Mouse (Mus musculus): ENCODE results near the gene Selenok. TPM values are rescaled to one million over a fixed set of nuclear protein-coding genes. Genes with fewer than 3 reads are reported as not detected.

Selenok gene
- total RNA-seq (2021), result 100 to 1,000 TPM; 125 to 148 TPM
- long read RNA-seq, experiment 1, transcript Selenok-201 (5 exons, 1,678 nt), result major isoform, 180 of 190 reads
- long read RNA-seq, experiment 1, partial matches to known transcripts, result 0 of 190 reads
- long read RNA-seq, experiment 1, other reads (novel, unspliced or antisense), result 10 of 190 reads
- long read RNA-seq, experiment 2, transcript Selenok-201 (5 exons, 1,678 nt), result major isoform, 135 of 139 reads
- long read RNA-seq, experiment 2, partial matches to known transcripts, result 0 of 139 reads
- long read RNA-seq, experiment 2, other reads (novel, unspliced or antisense), result 3 of 139 reads

GRCm38 (mm10) chr14:29968075-29968821 lies at the start of gene Selenok:
Selenok (plus strand) TSS chr14:29968308.
- peak; percentile 88 to 94 for DNase-seq (ENCODE audit: extremely low spot score in 1 of 2, low spot score in 2 of 2)
- Histone ChIP-seq H3K4me3 (peak within 1 kb of the TSS; percentile 73), H3K27ac (peak within 1 kb of the TSS; percentile 98)
- no peak for TF ChIP-seq CTCF (IDR thresholded peaks at IDR 0.05)
- intact Hi-C loops (cut with DNase I), result no loop called here

GRCm38 (mm10) chr14:29928966-29929365 lies 39.1 kb upstream of the Selenok start:
- intact Hi-C loops (cut with DNase I), result no loop called here
- DNase-seq (ENCODE audit: extremely low spot score in 1 of 2, low spot score in 2 of 2), result no peak
- H3K27ac ChIP-seq, result no peak overlapping the region
- no peak for TF ChIP-seq CTCF (IDR thresholded peaks at IDR 0.05)
- no peak overlapping the region for H3K4me3 ChIP-seq

DNA sequence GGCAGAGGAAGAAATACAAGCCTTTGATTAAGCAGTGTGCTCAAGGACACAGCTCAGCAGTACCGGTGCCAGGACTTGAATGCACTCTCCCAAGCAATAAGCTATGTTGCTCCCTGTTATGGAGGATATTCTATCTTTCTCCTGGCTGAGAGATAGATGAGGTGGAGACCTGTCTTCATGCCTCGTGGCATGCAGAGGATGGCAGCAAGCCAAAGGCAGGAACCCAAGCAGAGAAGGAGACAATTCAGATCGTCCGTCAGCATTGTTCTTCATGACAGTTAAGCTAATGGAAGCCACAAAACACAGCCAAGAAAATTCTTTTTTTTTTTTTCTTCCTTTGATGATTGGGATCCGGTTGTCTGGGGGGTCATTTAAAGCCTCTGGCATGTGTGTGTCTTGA lies 32.6 kb upstream of the Selenok start:
- no peak overlapping the region for H3K27ac ChIP-seq
- H3K4me3 ChIP-seq, result no peak overlapping the region
- no peak for TF ChIP-seq CTCF (IDR thresholded peaks at IDR 0.05)
- DNase-seq (ENCODE audit: extremely low spot score in 1 of 2, low spot score in 2 of 2), result no peak
- intact Hi-C loops (cut with DNase I), result loop anchor here (5.0 kb wide), 3 partner anchors 53 to 118 kb away; no protein-coding TSS in a partner anchor

GRCm38 (mm10) chr14:29937466-29937865 lies 30.6 kb upstream of the Selenok start:
- no peak for DNase-seq (ENCODE audit: extremely low spot score in 1 of 2, low spot score in 2 of 2)
- intact Hi-C loops (cut with DNase I), result loop anchor here (2.0 to 5.0 kb wide), 5 partner anchors 55 to 215 kb away; no protein-coding TSS in a partner anchor
- Histone ChIP-seq H3K4me3 (peak overlapping the region; percentile 21; the same call in 1 of the 2 replicates), H3K27ac (peak overlapping the region; percentile 16; the same call in 1 of the 2 replicates)
- peak; percentile 64 for TF ChIP-seq CTCF (IDR thresholded peaks at IDR 0.05)

GRCm38 (mm10) chr14:29939600-29940312 lies 28.4 kb upstream of the Selenok start:
- peak; percentile 14 for TF ChIP-seq CTCF (IDR thresholded peaks at IDR 0.05)
- H3K27ac ChIP-seq, result no peak overlapping the region
- DNase-seq (ENCODE audit: extremely low spot score in 1 of 2, low spot score in 2 of 2), result no peak
- no peak overlapping the region for H3K4me3 ChIP-seq
- intact Hi-C loops (cut with DNase I), result loop anchor here (5.0 to 10.0 kb wide), 4 partner anchors 57 to 495 kb away; no protein-coding TSS in a partner anchor

DNA sequence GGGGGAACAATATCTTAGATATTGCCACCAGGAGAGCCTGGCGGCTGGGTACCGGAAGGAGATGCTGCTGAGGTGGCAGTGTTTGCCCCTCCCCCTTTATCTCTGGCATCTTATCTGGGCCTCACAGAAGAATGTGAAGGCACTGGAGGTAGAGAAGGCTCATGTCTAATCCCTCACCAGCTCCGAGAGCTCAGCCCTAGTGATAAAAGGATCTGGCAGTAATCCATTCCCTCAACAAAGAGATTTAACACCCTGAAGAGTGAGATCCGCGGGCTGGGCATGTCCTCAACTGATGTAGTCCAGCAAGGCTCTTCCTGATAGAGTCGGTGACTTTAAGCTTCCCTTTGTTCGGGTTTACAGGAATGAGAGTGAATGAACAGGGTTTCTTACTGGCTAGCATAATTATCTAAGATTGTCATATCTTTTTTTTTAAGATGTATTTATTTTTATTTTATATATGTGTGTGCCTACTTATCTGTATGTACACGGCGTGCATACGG lies 27.7 kb upstream of the Selenok start:
- TF ChIP-seq CTCF (IDR thresholded peaks at IDR 0.05), result no peak
- no peak overlapping the region for H3K4me3 ChIP-seq
- no peak overlapping the region for H3K27ac ChIP-seq
- intact Hi-C loops (cut with DNase I), result loop anchor here (10.0 kb wide), 1 partner anchor 496 kb away; no protein-coding TSS in a partner anchor
- no peak for DNase-seq (ENCODE audit: extremely low spot score in 1 of 2, low spot score in 2 of 2)

GRCm38 (mm10) chr14:29940877-29941276 lies 27.2 kb upstream of the Selenok start:
- Histone ChIP-seq H3K27ac (no peak overlapping the region), H3K4me3 (no peak overlapping the region)
- TF ChIP-seq CTCF (IDR thresholded peaks at IDR 0.05), result peak; percentile 80
- intact Hi-C loops (cut with DNase I), result loop anchor here (10.0 kb wide), 1 partner anchor 496 kb away; no protein-coding TSS in a partner anchor
- peak; percentile 45 to 51 for DNase-seq (ENCODE audit: extremely low spot score in 1 of 2, low spot score in 2 of 2)

- intact Hi-C loops (cut with DNase I), result loop anchor here (10.0 kb wide), 1 partner anchor 502 kb away; no protein-coding TSS in a partner anchor
- no peak for DNase-seq (ENCODE audit: extremely low spot score in 1 of 2, low spot score in 2 of 2)
- peak; percentile 22 for TF ChIP-seq CTCF (IDR thresholded peaks at IDR 0.05)
- no peak overlapping the region for H3K4me3 ChIP-seq
- no peak overlapping the region for H3K27ac ChIP-seq
Observed at GRCm38 (mm10) chr14:29946761-29947309, 21.3 kb upstream of the Selenok start.

DNA sequence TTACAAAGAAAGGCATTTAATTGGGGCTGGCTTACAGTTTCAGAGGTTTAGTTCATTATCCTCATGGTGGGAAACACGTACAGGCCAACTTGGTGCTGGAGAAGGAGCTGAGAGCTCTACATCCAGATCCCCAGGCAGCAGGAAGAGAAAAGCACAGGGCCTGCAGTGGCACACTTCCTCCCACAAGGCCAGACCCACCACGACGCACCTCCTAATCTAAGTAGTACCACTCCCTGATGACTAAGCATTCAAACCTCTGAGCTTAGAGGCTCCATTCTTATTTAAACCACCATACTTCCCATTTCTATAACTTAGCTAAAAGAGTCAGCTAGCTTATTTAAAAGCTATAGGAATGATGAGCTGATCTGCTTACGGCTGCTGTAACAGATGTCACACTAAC lies 17.3 kb upstream of the Selenok start:
- DNase-seq (ENCODE audit: extremely low spot score in 1 of 2, low spot score in 2 of 2), result no peak
- TF ChIP-seq CTCF (IDR thresholded peaks at IDR 0.05), result no peak
- H3K27ac ChIP-seq, result no peak overlapping the region
- intact Hi-C loops (cut with DNase I), result no loop called here
- no peak overlapping the region for H3K4me3 ChIP-seq

DNA sequence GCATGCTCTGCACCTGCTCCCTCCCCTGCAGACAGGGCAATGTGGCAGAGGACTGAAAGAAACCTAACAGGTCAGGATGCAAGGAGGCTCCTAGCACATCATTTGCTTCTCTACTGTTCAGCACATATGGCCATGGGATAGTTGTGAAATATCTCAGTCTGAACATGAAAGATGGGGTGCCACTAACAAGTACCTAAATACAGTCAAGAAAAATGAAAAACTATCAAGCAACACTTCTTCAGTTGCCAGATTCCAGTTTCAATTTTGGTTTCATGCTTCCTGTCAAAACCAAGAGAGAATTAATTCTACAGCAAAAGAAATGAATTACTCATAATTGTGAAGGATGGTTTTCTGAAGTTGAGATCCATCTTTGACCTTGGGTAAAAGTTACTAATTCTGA lies 10.7 kb upstream of the Selenok start:
- no peak for DNase-seq (ENCODE audit: extremely low spot score in 1 of 2, low spot score in 2 of 2)
- H3K27ac ChIP-seq, result no peak overlapping the region
- TF ChIP-seq CTCF (IDR thresholded peaks at IDR 0.05), result no peak
- intact Hi-C loops (cut with DNase I), result no loop called here
- H3K4me3 ChIP-seq, result no peak overlapping the region

GRCm38 (mm10) chr14:29967611-29968010 lies 497 bp upstream of the Selenok start:
- no peak for TF ChIP-seq CTCF (IDR thresholded peaks at IDR 0.05)
- Histone ChIP-seq H3K27ac (peak overlapping the region; percentile 88), H3K4me3 (peak overlapping the region; percentile 73)
- intact Hi-C loops (cut with DNase I), result no loop called here
- no peak for DNase-seq (ENCODE audit: extremely low spot score in 1 of 2, low spot score in 2 of 2)

Measured in left cerebral cortex, adult 2 months (tissue).